Mouse (Mus musculus) T-helper 17 cell (primary cell): ENCODE data around the gene Lsm7.
"Not testable (repeated sequence)": the region's sequence is repeated elsewhere in the genome, so short reads cannot be mapped to it uniquely, and the experiment has no call there.

Experiments used
- in situ Hi-C, 2 experiments: fragments of 300-600 bp; cut with MboI, MseI; formaldehyde crosslinking; loops; 1 replicate in 1 of 2; 2 replicates in 1 of 2; pipeline ENCODE4 v1.15.1; 2025; ENCODE audit warnings: high pct_unique_total_duplicates in 2 of 2

The Lsm7 gene

DNA sequence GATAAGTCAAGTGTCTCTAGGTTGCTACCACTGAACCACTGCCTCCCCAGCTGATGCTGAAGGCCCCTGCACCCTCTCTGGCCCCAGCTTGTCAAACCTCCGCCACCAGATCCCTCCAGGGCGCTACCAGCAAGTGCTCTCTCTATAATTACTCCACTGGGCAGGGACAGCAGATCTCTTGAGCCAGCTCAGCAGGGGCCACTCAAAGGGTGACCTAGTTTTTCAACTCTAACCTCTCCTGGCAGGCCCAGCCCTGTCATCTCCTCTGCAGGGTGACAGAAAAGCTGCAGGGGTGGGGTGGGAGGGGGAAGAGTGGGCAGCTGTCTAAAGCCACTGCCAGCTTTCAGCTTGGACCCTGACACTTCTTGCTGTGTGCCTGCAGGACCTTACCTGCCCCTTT, 17.2 kb downstream of the Lsm7 start:
- in situ Hi-C loops, result loop anchor here in 1 of 2 experiments (5.0 kb wide), 1 partner anchor 39 kb away; no protein-coding TSS in a partner anchor

DNA sequence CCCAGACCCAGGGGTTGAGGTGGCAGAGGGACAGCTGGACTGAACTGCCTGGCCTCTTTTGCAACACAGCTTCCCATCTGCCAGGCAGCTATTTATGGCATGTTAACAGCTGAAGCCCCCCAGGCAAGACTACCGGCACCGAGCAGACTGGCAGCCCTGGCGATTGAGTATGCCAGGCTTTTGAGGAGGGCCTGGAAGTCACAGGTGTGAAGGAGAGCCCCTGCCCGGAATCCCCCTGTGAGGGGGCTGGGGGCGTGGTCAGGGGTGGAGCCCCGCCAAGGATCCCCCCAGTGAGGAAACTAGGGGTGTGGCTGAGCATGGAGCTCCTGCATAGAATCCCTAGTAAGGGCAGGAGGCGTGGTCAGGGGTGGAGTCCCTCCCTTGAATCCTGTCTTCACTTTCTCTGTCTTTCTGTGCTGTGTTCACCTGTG, 18.0 kb downstream of the Lsm7 start:
- in situ Hi-C loops, result loop anchor here in 1 of 2 experiments (5.0 kb wide), 1 partner anchor 40 kb away; no protein-coding TSS in a partner anchor

DNA sequence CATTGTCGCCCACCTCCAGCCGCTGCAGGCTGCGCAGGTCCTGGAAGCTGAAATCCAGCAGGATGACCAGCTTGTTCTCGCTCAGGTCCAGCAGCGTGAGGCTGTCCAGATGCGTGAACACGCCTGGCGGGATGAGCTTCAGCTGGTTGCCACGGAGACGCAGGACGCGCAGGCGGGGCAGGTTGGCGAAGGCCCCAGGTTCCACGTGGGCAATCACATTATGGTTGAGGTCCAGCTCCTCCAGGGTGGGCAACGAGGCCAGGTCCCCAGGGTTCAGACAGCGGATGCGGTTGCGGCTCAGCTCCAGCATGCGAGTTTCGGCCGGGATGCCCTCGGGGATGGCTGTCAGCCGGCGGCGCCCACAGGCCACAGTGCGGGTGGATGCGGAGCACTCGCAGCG, 19.4 kb downstream of the Lsm7 start:
- in situ Hi-C loops, result loop anchor here in 1 of 2 experiments (5.0 kb wide), 1 partner anchor 42 kb away; no protein-coding TSS in a partner anchor

DNA sequence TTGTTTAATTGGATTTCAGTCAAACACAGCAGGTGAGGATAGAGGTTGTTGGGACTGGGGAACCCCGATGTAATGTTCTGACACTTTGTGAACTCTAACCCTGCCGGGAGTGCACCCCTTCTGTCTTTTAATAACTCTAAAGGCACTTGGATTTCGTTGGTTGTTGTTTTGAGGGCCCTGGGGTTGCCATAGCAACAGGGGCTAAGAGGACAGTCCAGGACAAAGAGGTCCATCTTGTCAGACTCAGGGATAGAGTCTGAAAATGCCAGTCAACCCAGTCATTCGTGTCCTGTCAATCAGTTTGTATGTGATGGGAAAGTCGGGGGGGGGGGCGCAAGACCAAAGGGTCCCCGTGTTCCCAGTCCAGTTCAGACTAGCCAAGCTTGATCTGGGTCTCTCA, 22.2 kb downstream of the Lsm7 start:
- in situ Hi-C loops, result no loop called here

GRCm38 (mm10) chr10:80831136-80831535, 23.9 kb downstream of the Lsm7 start:
- in situ Hi-C loops, result no loop called here

DNA sequence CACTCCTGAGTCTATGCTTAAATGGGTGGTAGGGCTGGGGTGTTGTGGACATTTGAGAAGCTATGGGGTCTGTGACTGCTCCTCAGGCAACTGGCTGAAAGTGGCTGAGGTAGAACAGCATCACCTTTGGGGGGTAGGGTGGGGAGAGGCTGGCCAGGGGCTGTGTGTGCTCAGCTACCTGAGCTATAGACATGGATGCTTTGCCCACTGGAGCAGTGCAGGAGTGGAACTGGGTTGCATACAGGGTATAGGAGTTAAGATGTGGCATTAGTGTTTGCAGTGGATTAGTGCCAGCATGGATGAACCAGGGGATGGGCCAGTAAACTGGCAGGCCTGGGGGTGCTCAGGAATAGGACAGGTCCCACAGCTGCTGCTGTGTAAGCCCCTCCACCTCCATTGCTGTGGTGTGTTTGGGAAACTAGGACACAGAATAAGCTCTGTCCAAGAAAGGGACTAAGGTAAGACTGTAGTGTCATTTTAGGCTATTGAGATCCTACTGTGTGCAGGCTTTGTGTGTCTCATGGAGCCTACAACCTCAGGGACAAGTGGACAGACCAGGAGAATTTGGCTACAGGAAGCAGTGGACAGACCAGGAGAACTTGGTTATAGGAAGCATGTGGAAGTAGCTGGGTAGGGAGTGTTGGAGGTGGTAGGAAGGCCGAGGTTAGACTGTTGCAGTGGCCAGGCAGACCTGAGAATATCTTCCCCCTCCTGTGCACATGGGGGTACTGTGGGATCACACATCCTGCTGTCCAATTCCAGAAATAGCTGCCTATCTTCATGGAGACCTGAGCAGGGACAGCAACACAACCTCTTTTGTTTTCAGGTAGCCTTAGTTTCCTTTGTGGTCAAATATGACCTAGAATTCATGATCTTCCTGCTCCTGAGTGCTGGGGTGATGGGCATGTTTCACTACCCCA, 25.4 kb downstream of the Lsm7 start:
- in situ Hi-C loops, result no loop called here

DNA sequence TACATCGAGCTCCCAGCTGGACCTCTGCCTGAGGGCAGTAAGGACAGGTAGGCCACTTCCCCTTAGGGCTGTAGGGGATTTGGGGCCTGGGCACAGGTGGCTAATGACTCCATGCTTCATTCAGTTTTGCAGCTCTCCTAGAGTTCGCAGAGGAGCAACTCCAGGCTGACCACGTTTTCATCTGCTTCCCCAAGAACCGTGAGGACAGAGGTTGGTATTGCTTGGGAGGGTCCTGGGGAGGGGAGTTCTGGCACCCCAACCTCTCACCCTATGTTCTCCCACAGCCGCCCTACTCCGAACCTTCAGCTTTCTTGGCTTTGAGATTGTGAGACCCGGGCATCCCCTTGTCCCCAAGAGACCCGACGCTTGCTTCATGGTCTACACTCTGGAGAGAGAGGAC, 26.4 kb downstream of the Lsm7 start:
- in situ Hi-C loops, result not testable (repeated sequence)

DNA sequence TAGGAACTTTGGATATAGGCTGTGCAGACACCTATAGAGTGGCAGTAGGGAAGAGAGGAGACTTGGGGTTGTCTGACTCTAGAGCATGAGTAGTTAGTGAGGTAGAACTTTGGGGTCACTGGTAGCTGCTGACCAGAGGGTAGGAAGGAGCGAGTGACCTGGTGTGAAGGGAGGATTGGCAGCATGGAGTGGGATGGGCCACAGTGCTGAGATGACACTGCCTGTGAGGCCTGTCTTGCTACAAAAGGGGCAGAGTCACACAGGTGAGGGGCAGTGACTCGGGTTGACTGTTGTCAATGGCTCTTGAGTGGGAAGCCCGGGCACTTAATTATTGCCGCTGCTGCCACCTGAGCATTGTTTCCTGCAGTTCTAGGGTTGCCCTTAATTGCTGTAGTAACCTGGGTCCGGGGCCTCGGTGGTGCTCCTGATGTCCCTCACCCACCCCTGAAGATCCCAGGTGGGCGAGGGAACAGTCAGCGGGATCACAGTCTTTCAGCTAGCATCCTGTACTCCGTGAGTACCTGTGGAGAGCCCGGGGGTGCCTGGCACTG, 27.1 kb downstream of the Lsm7 start:
- in situ Hi-C loops, result no loop called here

- in situ Hi-C loops, result no loop called here
Observed at GRCm38 (mm10) chr10:80827063-80827869, 27.7 kb downstream of the Lsm7 start.

GRCm38 (mm10) chr10:80826151-80827062, 28.6 kb downstream of the Lsm7 start, which contains the start of gene Oaz1:
Gene Oaz1 (plus strand): TSS chr10:80826656.
- in situ Hi-C loops, result no loop called here

GRCm38 (mm10) chr10:80824827-80825226, 30.2 kb downstream of the Lsm7 start:
- in situ Hi-C loops, result no loop called here

DNA sequence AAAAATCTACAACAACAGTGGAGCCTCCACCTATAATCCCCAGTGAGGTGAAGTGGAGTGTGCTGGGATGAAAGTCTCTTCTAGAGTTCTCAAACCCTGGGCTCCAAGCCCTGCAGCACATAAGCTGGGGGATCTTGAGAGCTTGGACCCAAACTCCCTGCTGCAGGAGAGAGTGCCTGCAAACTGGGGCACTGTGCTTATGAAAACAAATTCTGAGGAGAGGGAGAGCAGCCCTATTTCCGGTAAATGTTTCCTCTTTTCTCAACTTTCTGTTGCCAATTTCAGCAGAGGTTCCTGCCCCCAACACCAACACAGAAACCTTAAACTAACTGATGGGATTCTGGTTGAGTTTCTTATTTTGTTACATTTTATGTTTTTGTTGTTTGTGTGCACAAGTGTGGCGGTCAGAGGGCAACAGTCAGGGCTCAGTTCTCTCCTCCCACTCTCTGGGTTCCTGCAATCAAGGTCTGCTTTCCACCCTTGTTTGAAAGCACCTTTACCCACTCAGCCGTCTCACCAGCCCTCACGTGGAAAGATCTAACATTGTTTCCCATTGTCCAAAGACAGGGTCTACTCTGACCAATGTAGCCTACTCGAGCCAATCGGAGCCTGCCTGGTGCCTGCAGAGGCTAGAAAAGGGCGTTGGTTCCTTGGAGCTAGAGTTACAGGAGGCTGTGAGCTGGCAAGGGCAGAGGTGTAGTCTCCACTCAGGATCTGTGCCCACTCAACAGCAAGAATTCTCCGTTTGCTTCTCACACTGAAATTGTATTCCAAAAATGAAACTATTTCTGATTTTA, 31.0 kb downstream of the Lsm7 start:
- in situ Hi-C loops, result no loop called here

DNA sequence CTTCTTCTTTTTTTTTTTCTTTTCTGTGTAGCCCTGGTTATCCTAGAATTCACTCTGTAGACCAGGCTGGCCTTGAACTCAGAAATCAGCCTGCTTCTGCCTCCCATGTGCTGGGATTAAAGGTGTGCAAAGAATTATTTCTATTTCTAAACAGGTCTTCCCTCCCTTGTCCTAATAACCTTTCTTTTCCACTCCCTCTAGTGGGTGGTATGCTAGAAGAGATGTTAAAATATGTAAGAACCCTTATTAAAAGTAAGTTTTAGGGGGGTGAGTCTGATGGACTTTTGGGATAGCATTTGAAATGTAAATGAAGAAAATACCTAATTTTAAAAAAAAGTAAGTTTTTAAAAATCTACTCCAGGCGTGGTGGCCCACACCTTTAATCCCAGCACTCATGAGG, 31.7 kb downstream of the Lsm7 start:
- in situ Hi-C loops, result no loop called here

DNA sequence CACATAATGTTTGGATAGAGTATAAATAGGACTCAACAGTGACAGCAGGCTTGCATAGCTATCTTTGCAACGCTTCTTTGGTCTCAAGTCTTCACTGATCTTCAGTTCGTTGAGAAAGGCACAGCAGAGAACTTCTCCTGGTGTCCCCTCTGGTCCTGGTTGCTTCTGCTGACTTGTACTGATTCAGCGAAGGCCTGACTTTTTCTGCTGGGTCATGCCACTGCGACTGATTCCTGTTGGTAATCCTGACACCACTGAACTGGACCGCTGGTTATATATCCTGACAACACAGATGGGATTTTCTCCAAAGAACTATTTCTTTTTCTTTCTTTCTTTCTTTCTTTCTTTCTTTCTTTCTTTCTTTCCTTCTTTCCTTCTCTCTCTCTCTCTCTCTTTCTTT, 32.5 kb downstream of the Lsm7 start:
- in situ Hi-C loops, result no loop called here

DNA sequence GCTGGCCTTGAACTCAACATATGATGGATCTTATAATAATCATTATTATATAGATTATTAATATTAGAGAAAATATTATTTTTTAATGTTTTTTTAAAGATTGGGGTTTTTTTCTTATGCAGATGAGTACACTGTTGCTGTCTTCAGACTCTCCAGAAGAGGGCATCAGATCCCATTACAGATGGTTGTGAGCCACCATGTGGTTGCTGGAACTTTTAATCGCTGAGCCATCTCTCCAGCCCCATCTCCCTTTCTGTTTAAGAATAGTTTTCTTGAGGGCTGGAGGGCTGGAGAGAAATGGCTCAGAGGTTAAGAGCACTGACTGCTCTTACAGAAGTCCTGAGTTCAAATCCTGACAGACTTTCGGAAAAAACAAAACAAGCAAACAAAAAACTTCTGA, 33.0 kb downstream of the Lsm7 start:
- in situ Hi-C loops, result no loop called here

DNA sequence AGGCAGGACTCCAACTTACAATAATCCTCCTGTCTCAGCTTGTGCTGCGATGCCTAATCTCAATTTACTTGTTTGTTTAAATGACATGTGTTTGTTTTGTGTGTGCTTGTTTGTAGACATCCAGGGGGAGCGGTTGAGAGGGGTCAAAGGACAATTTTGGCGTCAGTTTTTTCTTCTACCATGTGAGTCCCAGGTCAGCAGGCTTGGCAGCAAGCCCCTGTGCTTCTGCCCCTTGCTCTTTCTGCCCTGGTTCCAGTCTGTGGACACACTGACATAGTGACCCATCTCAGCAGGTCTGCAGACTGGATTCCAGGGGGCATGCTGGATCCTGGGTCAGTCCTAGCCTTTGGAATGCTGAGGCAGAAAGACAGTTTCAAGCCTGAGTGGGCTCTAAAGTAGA, 35.6 kb downstream of the Lsm7 start:
- in situ Hi-C loops, result no loop called here

DNA sequence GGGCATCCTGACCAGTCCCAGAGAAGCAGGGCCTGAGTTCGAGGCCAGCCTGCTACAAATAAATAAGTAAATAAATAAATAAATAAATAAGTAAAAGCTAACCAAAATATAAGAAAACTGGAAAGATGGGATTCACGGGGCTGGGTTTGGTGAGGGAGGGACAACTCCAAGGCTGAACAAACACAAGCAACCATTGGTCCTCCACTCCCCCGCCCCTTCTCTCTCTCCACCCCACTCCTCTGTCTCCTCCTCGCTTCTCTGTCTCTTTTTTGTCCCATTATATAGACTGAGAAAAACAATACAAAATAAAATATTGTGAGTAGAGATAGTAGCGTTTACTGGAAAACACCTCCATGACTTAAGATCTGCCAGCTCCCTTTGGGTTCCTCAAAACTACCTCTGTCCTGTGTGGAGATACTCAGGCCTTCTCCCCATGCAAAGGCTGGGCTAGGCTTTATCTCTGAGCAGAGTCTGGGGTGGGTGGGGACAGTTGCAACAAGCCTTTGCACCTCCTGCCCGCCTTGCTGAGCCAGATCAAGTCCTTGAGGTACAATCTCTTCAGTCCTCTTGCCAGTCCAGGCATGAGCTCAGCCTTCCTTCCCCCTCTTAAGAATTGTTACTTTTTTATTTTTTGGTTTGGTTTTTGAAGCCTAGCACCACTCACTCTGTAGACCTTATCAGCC, 36.3 kb downstream of the Lsm7 start:
- in situ Hi-C loops, result no loop called here

DNA sequence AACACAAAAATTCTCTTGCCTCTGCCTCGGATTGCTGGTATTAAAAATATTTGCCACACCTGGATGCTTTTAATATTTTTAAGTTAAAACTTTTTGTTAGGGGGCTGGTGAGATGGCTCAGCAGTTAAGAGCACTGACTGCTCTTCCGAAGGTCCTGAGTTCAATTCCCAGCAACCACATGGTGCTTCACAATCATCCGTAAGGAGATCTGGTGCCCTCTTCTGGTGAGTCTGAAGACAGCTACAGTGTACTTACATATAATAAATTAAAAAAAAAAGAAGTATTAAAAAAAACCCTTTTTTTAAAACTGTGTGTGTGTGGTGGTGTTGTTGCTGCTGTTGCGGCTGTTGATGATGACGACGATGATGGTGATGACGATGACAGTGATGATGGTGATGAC, 37.1 kb downstream of the Lsm7 start:
- in situ Hi-C loops, result not testable (repeated sequence)

DNA sequence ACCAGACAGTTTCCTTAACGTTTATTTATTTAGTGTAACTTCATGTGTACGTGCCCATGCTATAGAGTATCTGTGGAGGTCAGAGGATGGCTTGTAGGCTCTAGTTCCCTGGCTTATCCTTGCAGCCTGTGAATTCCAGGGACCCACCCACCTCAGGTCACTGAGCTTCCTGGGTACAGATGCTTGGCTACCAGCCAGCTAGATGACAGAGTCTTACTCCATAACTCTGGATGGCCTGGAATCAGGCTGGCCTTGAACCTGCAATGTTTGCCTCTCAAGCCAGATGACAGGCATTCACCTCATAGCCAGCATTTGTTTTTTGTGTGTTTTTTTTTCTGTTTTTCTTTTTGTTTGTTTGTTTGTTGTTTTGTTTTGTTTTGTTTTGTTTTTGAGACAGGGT, 37.8 kb downstream of the Lsm7 start:
- in situ Hi-C loops, result no loop called here

- in situ Hi-C loops, result not testable (repeated sequence)
Observed at GRCm38 (mm10) chr10:80816303-80816702, 38.7 kb downstream of the Lsm7 start.
